Mouse (Mus musculus): ENCODE data around the gene Zfp941. TPM values are rescaled to one million over a fixed set of nuclear protein-coding genes. Genes with fewer than 3 reads are reported as not detected.

The Zfp941 gene
- polyA plus RNA-seq, 1 experiment from 2014 or later, result 0.59 TPM

- H3K9me3 ChIP-seq (ENCODE audit: control insufficient read depth, low read length), result no peaks in the 10 kb centered on the region
- H3K27me3 ChIP-seq (ENCODE audit: control insufficient read depth, insufficient read depth, low read length), result no peaks in the 10 kb centered on the region
- 80% methylated on average over 9 of the region's 9 CpGs for WGBS
Measured at GRCm38 (mm10) chr7:140836243-140837115, 14.5 kb upstream of the Zfp941 start.

DNA sequence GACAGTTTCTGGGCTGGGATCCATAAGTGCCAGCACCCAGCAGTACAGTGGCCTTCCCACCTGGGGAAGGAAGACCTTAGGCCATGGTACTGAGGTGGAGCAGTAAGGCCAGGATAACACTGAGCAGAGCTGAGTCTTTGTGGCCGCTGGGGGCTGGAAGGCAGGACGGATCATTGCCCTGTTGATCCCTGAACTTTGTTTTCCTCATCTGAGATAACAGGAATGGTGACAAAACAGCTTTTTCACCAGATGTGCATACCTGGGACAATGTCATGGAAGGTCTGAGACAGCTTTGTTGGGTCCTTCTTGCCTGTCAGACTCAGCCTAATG, 13.7 kb upstream of the Zfp941 start:
- no peak overlapping the region for H3K27ac ChIP-seq (replicated peaks)
- 0 out of 2 replicates have a peak overlapping the region, but pooled peaks have one; percentile 31 for H3K9ac ChIP-seq (ENCODE audit: low read length)
- H3K9me3 ChIP-seq (ENCODE audit: control insufficient read depth, low read length), result no peaks in the 10 kb centered on the region
- H3K36me3 ChIP-seq (ENCODE audit: control insufficient read depth, insufficient read depth, low read length), result no peaks in the 10 kb centered on the region
- H3K27me3 ChIP-seq (ENCODE audit: control insufficient read depth, insufficient read depth, low read length), result no peaks in the 10 kb centered on the region
- H3K4me3 ChIP-seq (ENCODE audit: low read depth, low read length), result peak overlapping the region; percentile 12; the same call in 1 of the 2 replicates
- ATAC-seq (ENCODE audit: low FRiP score, low TSS enrichment), result 0 out of 2 replicates have a peak, but pooled peaks have one; percentile 11
- no peaks in the 10 kb centered on the region for H3K4me1 ChIP-seq (replicated peaks; ENCODE audit: control insufficient read depth, insufficient read depth)
- no peak for DNase-seq (ENCODE audit: low spot score)
- WGBS, result 82% methylated on average over 2 of the region's 2 CpGs
- TF ChIP-seq CTCF (IDR thresholded peaks at IDR 0.05; ENCODE audit: low read depth) (no peak), EP300 (optimal IDR thresholded peaks at IDR 0.05) (no peak)
- H3K4me2 ChIP-seq (replicated peaks; ENCODE audit: low read depth), result peak overlapping the region; percentile 42

More at GRCm38 (mm10) chr7:140836243-140837115, 14.5 kb upstream of the Zfp941 start:
- DNase-seq (ENCODE audit: low spot score) (peak; percentile 11), ATAC-seq (ENCODE audit: low FRiP score, low TSS enrichment) (no peak)
- no peak overlapping the region for H3K9ac ChIP-seq (ENCODE audit: low read length)
- H3K36me3 ChIP-seq (ENCODE audit: control insufficient read depth, insufficient read depth, low read length), result no peaks in the 10 kb centered on the region
- TF ChIP-seq CTCF (IDR thresholded peaks at IDR 0.05; ENCODE audit: low read depth) (no peak), EP300 (optimal IDR thresholded peaks at IDR 0.05) (no peak)
- H3K4me3 ChIP-seq (ENCODE audit: low read depth, low read length), result peak overlapping the region; percentile 6; the same call in 1 of the 2 replicates
- H3K27ac ChIP-seq (replicated peaks), result no peak overlapping the region
- no peak overlapping the region for H3K4me2 ChIP-seq (replicated peaks; ENCODE audit: low read depth)
- no peaks in the 10 kb centered on the region for H3K4me1 ChIP-seq (replicated peaks; ENCODE audit: control insufficient read depth, insufficient read depth)

DNA sequence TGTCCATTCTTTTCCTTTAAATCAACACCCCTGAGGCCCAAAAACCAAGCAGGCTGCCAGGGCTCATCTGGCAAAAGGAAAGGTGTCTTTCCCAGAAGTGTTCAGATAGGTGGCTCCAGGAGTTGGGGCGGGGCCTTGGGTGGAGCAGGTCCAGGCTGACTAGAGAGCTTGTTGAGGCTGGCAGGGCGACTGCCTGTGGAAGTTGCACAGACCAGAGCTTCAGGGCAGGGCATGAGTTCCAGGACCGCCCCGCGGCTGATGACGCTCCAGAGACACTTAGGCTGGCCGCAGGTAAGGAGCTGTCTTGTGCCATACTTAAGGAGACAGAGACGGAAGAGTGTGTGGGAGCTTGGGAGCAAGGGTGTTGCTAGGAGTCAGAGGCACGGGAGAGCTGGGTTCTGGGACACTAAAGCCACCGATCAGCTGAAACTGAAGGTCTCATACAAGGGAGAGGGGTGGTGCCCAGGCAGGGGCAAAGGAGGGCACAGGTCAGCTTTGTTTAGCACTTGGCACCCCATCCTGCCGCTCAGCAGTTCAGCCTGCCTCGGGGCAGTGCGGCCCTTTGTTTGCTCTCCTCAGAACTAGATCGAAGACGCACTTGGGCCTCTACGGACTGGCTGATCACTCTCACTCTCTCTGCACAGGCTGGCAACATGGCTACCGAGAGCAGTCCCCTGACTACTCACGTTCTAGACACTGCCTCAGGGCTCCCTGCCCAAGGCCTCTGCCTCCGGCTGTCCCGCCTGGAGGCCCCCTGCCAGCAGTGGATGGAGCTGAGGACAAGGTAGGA, 13.2 kb upstream of the Zfp941 start, which contains the start of gene Urah:
Urah (plus strand) TSS at position 51 of the 790 bp plus-strand sequence.
- Histone ChIP-seq H3K27ac (replicated peaks) (peak within 1 kb of the TSS; percentile 30; the same call in 1 of the 2 replicates), H3K36me3 (ENCODE audit: control insufficient read depth, insufficient read depth, low read length) (no peaks in the 10 kb centered on the region), H3K9ac (ENCODE audit: low read length) (0 out of 2 replicates have a peak within 1 kb of the TSS, but pooled peaks have one; percentile 31), H3K27me3 (ENCODE audit: control insufficient read depth, insufficient read depth, low read length) (no peaks in the 10 kb centered on the region), H3K4me1 (replicated peaks; ENCODE audit: control insufficient read depth, insufficient read depth) (no peaks in the 10 kb centered on the region), H3K9me3 (ENCODE audit: control insufficient read depth, low read length) (no peaks in the 10 kb centered on the region), H3K4me3 (ENCODE audit: low read depth, low read length) (peak within 1 kb of the TSS; percentile 12; the same call in 1 of the 2 replicates), H3K4me2 (replicated peaks; ENCODE audit: low read depth) (peak within 1 kb of the TSS; percentile 42)
- peak; percentile 65 for DNase-seq (ENCODE audit: low spot score)
- ATAC-seq (ENCODE audit: low FRiP score, low TSS enrichment), result peak; percentile 87
- WGBS, result 27% methylated on average over 20 of the region's 20 CpGs
- TF ChIP-seq CTCF (IDR thresholded peaks at IDR 0.05; ENCODE audit: low read depth) (no peak), EP300 (optimal IDR thresholded peaks at IDR 0.05) (no peak)

GRCm38 (mm10) chr7:140833341-140833740, 11.4 kb upstream of the Zfp941 start:
- Histone ChIP-seq H3K9me3 (ENCODE audit: control insufficient read depth, low read length) (no peaks in the 10 kb centered on the region), H3K27ac (replicated peaks) (no peak overlapping the region), H3K9ac (ENCODE audit: low read length) (no peak overlapping the region), H3K4me1 (replicated peaks; ENCODE audit: control insufficient read depth, insufficient read depth) (no peaks in the 10 kb centered on the region), H3K36me3 (ENCODE audit: control insufficient read depth, insufficient read depth, low read length) (no peaks in the 10 kb centered on the region), H3K4me2 (replicated peaks; ENCODE audit: low read depth) (no peak overlapping the region), H3K4me3 (ENCODE audit: low read depth, low read length) (no peak overlapping the region), H3K27me3 (ENCODE audit: control insufficient read depth, insufficient read depth, low read length) (no peaks in the 10 kb centered on the region)
- ATAC-seq (ENCODE audit: low FRiP score, low TSS enrichment) (no peak), DNase-seq (ENCODE audit: low spot score) (no peak)
- TF ChIP-seq CTCF (IDR thresholded peaks at IDR 0.05; ENCODE audit: low read depth) (no peak), EP300 (optimal IDR thresholded peaks at IDR 0.05) (no peak)
- WGBS, result 81% methylated on average over 4 of the region's 4 CpGs

DNA sequence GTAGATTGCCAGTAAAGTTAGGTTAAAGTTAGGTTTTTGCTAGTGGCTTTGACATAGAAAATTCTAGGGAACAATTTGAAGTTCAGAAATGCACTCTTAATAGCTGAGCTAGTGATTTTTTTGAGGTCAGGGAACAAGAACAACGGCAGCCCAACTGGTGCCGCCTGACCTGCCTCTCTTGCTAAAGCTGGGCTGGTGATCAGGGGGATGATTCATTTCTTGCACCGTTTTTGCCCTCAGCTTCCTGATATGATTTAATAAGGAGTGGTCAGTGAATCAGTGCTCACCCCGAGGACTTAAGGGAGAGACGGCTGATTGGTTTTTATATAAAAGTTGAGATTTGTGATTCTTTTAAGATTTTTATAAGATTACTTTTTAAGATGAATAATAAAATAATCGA, 9.5 kb upstream of the Zfp941 start:
- no peak for DNase-seq (ENCODE audit: low spot score)
- WGBS, result 45% methylated on average over 6 of the region's 6 CpGs

More for the DNA sequence above, 9.5 kb upstream of the Zfp941 start:
- H3K4me2 ChIP-seq (replicated peaks; ENCODE audit: low read depth), result no peak overlapping the region
- H3K9me3 ChIP-seq (ENCODE audit: control insufficient read depth, low read length), result no peaks in the 10 kb centered on the region
- no peak overlapping the region for H3K27ac ChIP-seq (replicated peaks)
- no peak overlapping the region for H3K9ac ChIP-seq (ENCODE audit: low read length)
- TF ChIP-seq EP300 (optimal IDR thresholded peaks at IDR 0.05), result no peak
- no peak for TF ChIP-seq CTCF (IDR thresholded peaks at IDR 0.05; ENCODE audit: low read depth)
- no peak for ATAC-seq (ENCODE audit: low FRiP score, low TSS enrichment)
- no peaks in the 10 kb centered on the region for H3K36me3 ChIP-seq (ENCODE audit: control insufficient read depth, insufficient read depth, low read length)
- no peaks in the 10 kb centered on the region for H3K27me3 ChIP-seq (ENCODE audit: control insufficient read depth, insufficient read depth, low read length)
- no peak overlapping the region for H3K4me3 ChIP-seq (ENCODE audit: low read depth, low read length)
- no peaks in the 10 kb centered on the region for H3K4me1 ChIP-seq (replicated peaks; ENCODE audit: control insufficient read depth, insufficient read depth)

Measured in stomach, postnatal 0 days (tissue).